Mouse (Mus musculus): Measurements from ENCODE around the gene Gm7942. TPM values are rescaled to one million over a fixed set of nuclear protein-coding genes. Genes with fewer than 3 reads are reported as not detected.
"Not testable (repeated sequence)": the region's sequence is repeated elsewhere in the genome, so short reads cannot be mapped to it uniquely, and the experiment has no call there.

The Gm7942 gene
- not detected in 2 replicates for total RNA-seq (2021)
- long read RNA-seq, experiment 1 = 0 reads
- long read RNA-seq, experiment 2 = 0 reads

GRCm38 (mm10) chr5:95106638-95107037 is at the start of gene Gm7942:
Gene Gm7942 (plus strand): TSS chr5:95106938.
- not testable (repeated sequence) for DNase-seq

Other genes starting within 250 kb of the Gm7942 start
- gene Gm3183, start 241.5 kb upstream of the Gm7942 start, total RNA-seq (2021) = not detected in 2 replicates
- not detected in 2 replicates for gene Gm6367, start 118.3 kb upstream of the Gm7942 start, total RNA-seq (2021)
- gene Gm16513, start 75.7 kb downstream of the Gm7942 start, total RNA-seq (2021) = not detected in 2 replicates
- not detected in 2 replicates for gene Gm10424, start 165.8 kb downstream of the Gm7942 start, total RNA-seq (2021)
- not detected in 2 replicates for gene Gm3259, start 199.0 kb downstream of the Gm7942 start, total RNA-seq (2021)